Mouse (Mus musculus) lung, embryonic 14.5 days (tissue): ENCODE data around the gene Ptov1. TPM values are rescaled to one million over a fixed set of nuclear protein-coding genes. Genes with fewer than 3 reads are reported as not detected.

Source experiments
- ATAC-seq: fragments of 200-750 bp; cut with Nextera tagmentation; 2 replicates; pipeline ENCODE4 v1.8.0; 2017; ENCODE audit warnings: mild to moderate bottlenecking, moderate TSS enrichment, moderate library complexity; ENCODE audit not compliant: insufficient read depth
- DNase-seq: peaks from one replicate; pipeline ENCODE4 v3.0.0-alpha.2; 2015
- H3K27ac ChIP-seq: fragments of 300-500 bp; sonication (generic); 2 replicates; pipeline ENCODE4 v1.5.1; 2014; ENCODE audit warnings: low read depth, mild to moderate bottlenecking, moderate library complexity
- H3K27me3 ChIP-seq: fragments of 300-500 bp; sonication (generic); 2 replicates; pipeline ENCODE4 v1.6.1; 2014; ENCODE audit warnings: low read length, control low read depth; ENCODE audit not compliant: insufficient read depth
- H3K36me3 ChIP-seq: fragments of 300-500 bp; sonication (generic); 2 replicates; pipeline ENCODE4 v1.6.1; 2014; ENCODE audit warnings: control low read depth; ENCODE audit not compliant: insufficient read depth
- H3K4me1 ChIP-seq: fragments of 300-500 bp; sonication (generic); 2 replicates; pipeline ENCODE4 v1.6.1; 2014; ENCODE audit warnings: antibody characterized with exemption, control low read depth; ENCODE audit not compliant: insufficient read depth
- H3K4me2 ChIP-seq: fragments of 300-500 bp; sonication (generic); 2 replicates; pipeline ENCODE4 v1.6.1; 2014; ENCODE audit warnings: mild to moderate bottlenecking
- H3K4me3 ChIP-seq: fragments of 300-500 bp; sonication (generic); 2 replicates; pipeline ENCODE4 v1.5.1; 2014; ENCODE audit warnings: low read depth, low read length
- H3K9ac ChIP-seq: fragments of 300-500 bp; sonication (generic); 2 replicates; pipeline ENCODE4 v1.6.1; 2014
- H3K9me3 ChIP-seq: fragments of 300-500 bp; sonication (generic); 2 replicates; pipeline ENCODE4 v1.6.1; 2016; ENCODE audit warnings: low read depth, low read length, control low read depth
- CTCF ChIP-seq: IDR thresholded peaks from 2 replicates; pipeline ENCODE4 v1.5.1; 2016; ENCODE audit warnings: antibody characterized with exemption, low read depth
- WGBS: fragments of 180-500 bp; shearing (Covaris S2); extraction: QIAGEN DNeasy Blood & Tissue Kit; methylation state at CpG from one replicate; pipeline ENCODE4 v1.1.7; 2014; 5-methylcytosine and 5-hydroxymethylcytosine counted together
- polyA plus RNA-seq: library from polyadenylated mRNA; unstranded; fragments of >200 nt; fragmentation: Nextera tagmentation; extraction: Ambion mirVana; gene quantifications from 2 replicates; pipeline ENCODE4 v1.2.1, GENCODE M21; 2014

Gene Ptov1
- polyA plus RNA-seq, 1 experiment from 2014 or later: 443 TPM

GRCm38 (mm10) chr7:44908706-44909476 is 39.3 kb upstream of the Ptov1 start:
- no peak overlapping the region for H3K4me2 ChIP-seq
- no peak overlapping the region for H3K4me3 ChIP-seq
- H3K27ac ChIP-seq: no peak overlapping the region
- H3K9me3 ChIP-seq: no peaks in the 10 kb centered on the region
- ATAC-seq (no peak), DNase-seq (no peak)
- WGBS: 89% methylated on average over 15 of the region's 15 CpGs
- H3K36me3 ChIP-seq: peaks cover 93% of the 10 kb centered on the region
- no peak overlapping the region for H3K9ac ChIP-seq
- no peak for TF ChIP-seq CTCF
- H3K4me1 ChIP-seq: no peaks in the 10 kb centered on the region
- no peaks in the 10 kb centered on the region for H3K27me3 ChIP-seq

- ATAC-seq: no peak
- DNase-seq: no peak
- Histone ChIP-seq H3K36me3 (peaks cover 91% of the 10 kb centered on the region), H3K9ac (no peak overlapping the region), H3K4me1 (no peaks in the 10 kb centered on the region), H3K4me2 (no peak overlapping the region), H3K9me3 (no peaks in the 10 kb centered on the region), H3K27ac (no peak overlapping the region), H3K4me3 (no peak overlapping the region), H3K27me3 (no peaks in the 10 kb centered on the region)
- WGBS: 92% methylated on average over 20 of the region's 20 CpGs
- no peak for TF ChIP-seq CTCF
These were observed 35.8 kb upstream of the Ptov1 start for GRCm38 (mm10) chr7:44905430-44905829.

DNA sequence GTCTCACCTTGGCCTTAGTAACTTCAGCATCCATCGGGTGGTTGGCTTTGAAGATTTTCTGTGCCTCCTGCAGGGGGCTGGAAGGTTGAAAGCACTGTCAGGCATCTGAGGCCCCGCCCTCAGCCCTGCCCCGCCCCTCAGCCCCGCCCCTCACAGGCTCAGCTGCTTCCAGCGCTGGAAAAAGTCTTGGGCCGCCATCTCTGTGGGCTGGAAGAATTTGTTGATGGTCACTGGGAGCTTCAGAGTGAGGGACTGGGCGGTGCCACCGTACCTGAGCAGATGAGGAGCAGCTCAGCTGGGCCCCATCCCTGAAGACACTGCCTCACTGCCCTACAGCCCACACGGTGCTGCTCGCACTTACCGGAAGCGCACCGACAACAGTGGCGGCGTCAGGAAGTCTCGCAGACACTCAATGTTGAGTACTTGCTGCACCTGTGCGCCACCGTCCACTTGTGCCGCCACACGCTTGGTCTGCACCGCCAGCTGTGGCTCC is 31.7 kb upstream of the Ptov1 start:
- ATAC-seq (peak; percentile 48), DNase-seq (peak; percentile 77)
- Histone ChIP-seq H3K27ac (peak overlapping the region; percentile 63; the same call in 1 of the 2 replicates), H3K4me2 (peak overlapping the region; percentile 62), H3K4me1 (peaks cover 6% of the 10 kb centered on the region; the same call in 1 of the 2 replicates), H3K27me3 (no peaks in the 10 kb centered on the region), H3K4me3 (peak overlapping the region; percentile 31), H3K9ac (0 out of 2 replicates have a peak overlapping the region, but pooled peaks have one; percentile 2), H3K9me3 (no peaks in the 10 kb centered on the region), H3K36me3 (peaks cover 71% of the 10 kb centered on the region)
- TF ChIP-seq CTCF: peak; percentile 56
- WGBS: 11% methylated on average over 21 of the region's 21 CpGs

- Histone ChIP-seq H3K4me3 (no peak overlapping the region), H3K4me2 (no peak overlapping the region), H3K4me1 (peaks cover 6% of the 10 kb centered on the region; the same call in 1 of the 2 replicates), H3K27ac (no peak overlapping the region), H3K9ac (no peak overlapping the region), H3K27me3 (no peaks in the 10 kb centered on the region), H3K9me3 (no peaks in the 10 kb centered on the region), H3K36me3 (peaks cover 65% of the 10 kb centered on the region)
- 89% methylated on average over 11 of the region's 11 CpGs for WGBS
- no peak for DNase-seq
- TF ChIP-seq CTCF: no peak
- no peak for ATAC-seq
These were observed 31.0 kb upstream of the Ptov1 start for GRCm38 (mm10) chr7:44900632-44901031.

GRCm38 (mm10) chr7:44898607-44899006 is 29.0 kb upstream of the Ptov1 start:
- TF ChIP-seq CTCF: peak; percentile 60
- Histone ChIP-seq H3K36me3 (peaks cover 45% of the 10 kb centered on the region), H3K9me3 (no peaks in the 10 kb centered on the region), H3K9ac (no peak overlapping the region), H3K4me3 (no peak overlapping the region), H3K27me3 (no peaks in the 10 kb centered on the region), H3K4me1 (peaks cover 12% of the 10 kb centered on the region), H3K4me2 (0 out of 2 replicates have a peak overlapping the region, but pooled peaks have one; percentile 12), H3K27ac (no peak overlapping the region)
- 34% methylated on average over 19 of the region's 19 CpGs for WGBS
- DNase-seq: peak; percentile 11
- ATAC-seq: no peak

- DNase-seq (peak; percentile 26), ATAC-seq (no peak)
- peak overlapping the region; percentile 68 for H3K4me3 ChIP-seq
- H3K36me3 ChIP-seq: peaks cover 25% of the 10 kb centered on the region
- no peak for TF ChIP-seq CTCF
- peak overlapping the region; percentile 69 for H3K4me2 ChIP-seq
- H3K9me3 ChIP-seq: no peaks in the 10 kb centered on the region
- H3K27me3 ChIP-seq: no peaks in the 10 kb centered on the region
- peak overlapping the region; percentile 75 for H3K9ac ChIP-seq
- peaks cover 19% of the 10 kb centered on the region for H3K4me1 ChIP-seq
- H3K27ac ChIP-seq: peak overlapping the region; percentile 87
- 26% methylated on average over 10 of the region's 10 CpGs for WGBS
These were observed 26.9 kb upstream of the Ptov1 start for GRCm38 (mm10) chr7:44896499-44896898.
